Mouse (Mus musculus) stomach, embryonic 14.5 days (tissue): ENCODE measurements around the gene Naa25. TPM values are rescaled to one million over a fixed set of nuclear protein-coding genes. Genes with fewer than 3 reads are reported as not detected.

Experiments
- ATAC-seq: fragments of 200-750 bp; cut with Nextera tagmentation; 2 replicates; pipeline ENCODE4 v1.8.0; 2017; ENCODE audit warnings: low read depth, moderate TSS enrichment; ENCODE audit not compliant: insufficient number of reproducible peaks, insufficient read depth, low FRiP score
- H3K27ac ChIP-seq: fragments of 300-500 bp; sonication (generic); 2 replicates; pipeline ENCODE4 v1.5.1; 2014; ENCODE audit warnings: mild to moderate bottlenecking, low read length, moderate library complexity, mixed read lengths
- H3K27me3 ChIP-seq: fragments of 300-500 bp; sonication (generic); 2 replicates; pipeline ENCODE4 v1.6.1; 2014; ENCODE audit warnings: low read length, control low read depth, mixed read lengths; ENCODE audit not compliant: control insufficient read depth, insufficient read depth
- H3K36me3 ChIP-seq: fragments of 300-500 bp; sonication (generic); 2 replicates; pipeline ENCODE4 v1.6.1; 2014; ENCODE audit warnings: mild to moderate bottlenecking, control low read depth, low read length, moderate library complexity, mixed read lengths; ENCODE audit not compliant: control insufficient read depth, insufficient read depth
- H3K4me1 ChIP-seq: fragments of 300-500 bp; sonication (generic); 2 replicates; pipeline ENCODE4 v1.6.1; 2014; ENCODE audit warnings: low read length, control low read depth, mixed read lengths; ENCODE audit not compliant: control insufficient read depth, insufficient read depth
- H3K4me2 ChIP-seq: fragments of 300-500 bp; sonication (generic); replicated peaks from 2 replicates; pipeline ENCODE4 v1.6.1; 2014; ENCODE audit warnings: low read depth, low read length, control low read depth
- H3K4me3 ChIP-seq: fragments of 300-500 bp; sonication (generic); 2 replicates; pipeline ENCODE4 v1.5.1; 2014; ENCODE audit warnings: low read depth, low read length, control low read depth
- H3K9ac ChIP-seq: fragments of 300-500 bp; sonication (generic); replicated peaks from 2 replicates; pipeline ENCODE4 v1.6.1; 2014; ENCODE audit warnings: low read depth, mild to moderate bottlenecking, control low read depth, low read length, moderate library complexity, mixed read lengths
- H3K9me3 ChIP-seq: fragments of 300-500 bp; sonication (generic); 2 replicates; pipeline ENCODE4 v1.6.1; 2016; ENCODE audit warnings: low read depth, low read length, control low read depth; ENCODE audit not compliant: control insufficient read depth
- WGBS: fragments of 180-500 bp; shearing (Covaris S2); extraction: QIAGEN DNeasy Blood & Tissue Kit; methylation state at CpG from one replicate; pipeline ENCODE4 v1.1.7; 2014; 5-methylcytosine and 5-hydroxymethylcytosine counted together
- polyA plus RNA-seq: library from polyadenylated mRNA; unstranded; fragments of >200 nt; fragmentation: Nextera tagmentation; extraction: Ambion mirVana; gene quantifications from 2 replicates; pipeline ENCODE4 v1.2.1, GENCODE M21; 2014

The Naa25 gene
- polyA plus RNA-seq, 1 experiment from 2014 or later = 42.1 TPM

DNA sequence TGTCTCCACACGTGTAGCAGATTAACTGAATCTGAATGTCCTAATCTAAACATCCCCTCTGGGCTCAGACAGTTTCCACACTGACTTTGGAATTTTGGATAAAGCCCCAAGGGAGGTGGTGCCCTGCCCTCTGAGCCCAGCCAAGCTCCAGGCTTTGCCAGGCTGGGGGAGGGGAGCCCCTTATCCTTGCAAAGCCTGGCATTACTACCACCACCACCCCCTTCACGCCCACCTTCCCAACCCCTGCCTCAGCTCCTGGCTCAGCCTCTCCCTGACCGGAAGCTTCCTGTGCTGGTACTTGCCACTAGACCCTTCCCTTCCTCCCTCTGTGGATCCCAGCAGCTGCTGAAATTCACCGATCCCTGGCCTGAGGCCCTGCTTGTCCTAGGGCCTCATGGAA is 10.6 kb upstream of the Naa25 start:
- Histone ChIP-seq H3K4me3 (no peak overlapping the region), H3K27me3 (no peaks in the 10 kb centered on the region), H3K27ac (no peak overlapping the region), H3K4me2 (no peak overlapping the region), H3K4me1 (peaks cover 8% of the 10 kb centered on the region; the same call in 1 of the 2 replicates), H3K36me3 (no peaks in the 10 kb centered on the region), H3K9me3 (no peaks in the 10 kb centered on the region), H3K9ac (no peak overlapping the region)
- WGBS = 42% methylated on average over 4 of the region's 4 CpGs
- ATAC-seq = no peak

DNA sequence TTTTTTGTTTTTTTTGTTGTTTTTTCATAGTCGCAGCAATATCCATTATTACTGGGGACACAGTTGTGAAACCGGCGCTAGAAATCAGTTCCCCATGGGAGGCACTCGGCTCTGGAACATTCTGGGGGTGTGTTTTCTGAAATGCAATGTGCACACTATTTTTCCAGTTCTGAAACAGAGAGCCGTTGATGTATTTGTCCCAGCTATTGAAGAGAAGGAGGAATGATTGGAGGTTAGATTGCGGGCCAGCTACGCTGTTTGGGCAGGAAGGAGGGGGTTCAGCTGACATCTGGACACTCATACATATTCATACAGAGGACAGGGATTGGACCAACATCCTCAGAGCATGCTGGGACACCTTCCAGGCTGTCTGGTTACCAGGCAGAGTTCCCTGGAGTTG is 8.6 kb upstream of the Naa25 start:
- WGBS = 71% methylated on average over 7 of the region's 7 CpGs
- no peaks in the 10 kb centered on the region for H3K9me3 ChIP-seq
- H3K27me3 ChIP-seq = no peaks in the 10 kb centered on the region
- 0 out of 2 replicates have a peak, but pooled peaks cover 8% of the 10 kb centered on the region for H3K4me1 ChIP-seq
- no peak overlapping the region for H3K27ac ChIP-seq
- no peak overlapping the region for H3K9ac ChIP-seq
- H3K36me3 ChIP-seq = no peaks in the 10 kb centered on the region
- H3K4me3 ChIP-seq = no peak overlapping the region
- H3K4me2 ChIP-seq = no peak overlapping the region
- ATAC-seq = no peak

DNA sequence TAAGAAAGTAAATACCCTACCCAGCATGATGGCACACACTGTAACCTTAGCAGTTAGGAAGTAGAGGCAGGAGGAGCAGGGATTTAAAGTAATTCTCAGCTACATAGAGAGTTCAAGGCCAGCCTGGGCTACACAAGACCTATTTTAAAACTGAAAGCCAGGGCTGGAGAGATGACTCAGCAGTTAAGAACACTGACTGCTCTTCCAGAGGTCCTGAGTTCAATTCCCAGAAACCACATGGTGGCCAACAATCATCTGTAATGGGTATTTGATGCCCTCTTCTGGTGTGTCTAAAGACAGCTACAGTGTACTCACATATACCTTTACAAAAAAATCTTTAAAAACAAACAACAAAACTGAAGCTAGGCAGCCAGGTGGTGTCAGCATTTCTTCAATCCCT is 8.0 kb upstream of the Naa25 start:
- H3K27me3 ChIP-seq = no peaks in the 10 kb centered on the region
- no peak overlapping the region for H3K27ac ChIP-seq
- no peak for ATAC-seq
- 0 out of 2 replicates have a peak, but pooled peaks cover 4% of the 10 kb centered on the region for H3K4me1 ChIP-seq
- no peak overlapping the region for H3K9ac ChIP-seq
- no peaks in the 10 kb centered on the region for H3K36me3 ChIP-seq
- H3K4me2 ChIP-seq = no peak overlapping the region
- H3K9me3 ChIP-seq = no peaks in the 10 kb centered on the region
- H3K4me3 ChIP-seq = no peak overlapping the region

DNA sequence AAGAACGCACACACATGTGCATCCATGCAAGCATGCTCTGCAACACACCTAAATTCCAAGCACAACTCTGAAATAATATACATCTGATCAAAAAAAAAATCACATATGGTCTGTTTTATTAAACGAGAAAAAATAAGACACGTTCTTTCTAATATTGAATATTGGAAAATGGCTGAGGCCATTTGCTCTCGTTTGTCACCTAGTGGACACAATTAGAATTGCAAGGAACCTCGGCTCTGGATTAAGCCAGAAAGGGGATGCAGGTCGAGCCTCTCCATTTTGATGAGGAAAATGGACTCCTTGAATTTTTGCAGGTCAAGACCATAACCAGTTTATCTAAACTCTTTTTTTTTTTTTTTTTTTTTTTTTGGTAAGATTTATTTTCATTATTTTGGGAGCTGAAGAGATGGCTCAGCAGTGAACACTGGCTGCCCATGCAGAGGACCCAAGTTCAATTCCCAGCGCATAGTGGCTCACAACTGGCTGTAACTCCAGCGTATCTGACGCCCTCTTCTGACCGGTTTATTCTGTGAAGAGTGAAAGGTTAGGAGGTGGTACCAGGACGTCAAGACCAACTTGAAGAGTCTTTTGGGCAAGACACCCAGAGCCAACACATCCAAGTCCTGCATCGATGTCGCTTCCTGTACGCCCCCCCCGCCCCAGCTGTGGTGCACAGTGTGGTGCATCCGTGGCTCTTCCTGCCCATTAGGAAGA is 4.9 kb upstream of the Naa25 start:
- WGBS = 57% methylated on average over 16 of the region's 16 CpGs
- Histone ChIP-seq H3K4me2 (no peak overlapping the region), H3K27ac (no peak overlapping the region)

DNA sequence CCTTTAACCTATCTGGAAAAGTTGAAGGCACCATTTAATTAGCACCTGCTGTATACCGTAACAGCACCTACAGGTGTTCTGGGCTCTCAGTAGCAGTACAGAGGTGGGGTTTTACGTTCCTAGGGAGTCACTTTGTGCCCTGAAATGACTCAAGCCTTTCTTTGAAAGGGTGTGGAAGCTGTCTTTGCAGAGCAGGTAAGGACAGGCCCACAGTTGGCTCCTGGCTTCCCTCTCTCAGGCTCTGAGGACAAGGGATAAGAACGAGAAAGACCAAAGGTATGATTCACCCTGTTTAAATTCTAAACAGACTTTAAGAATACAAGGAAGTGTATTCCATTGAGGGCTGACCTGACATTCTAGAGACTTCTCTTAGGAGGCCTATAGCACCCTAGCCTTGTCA is 4.3 kb upstream of the Naa25 start:
- WGBS = 73% methylated on average over 3 of the region's 3 CpGs
- Histone ChIP-seq H3K27ac (no peak overlapping the region), H3K27me3 (no peaks in the 10 kb centered on the region), H3K4me3 (no peak overlapping the region), H3K9me3 (no peaks in the 10 kb centered on the region), H3K36me3 (no peaks in the 10 kb centered on the region), H3K4me2 (no peak overlapping the region), H3K9ac (no peak overlapping the region), H3K4me1 (no peaks in the 10 kb centered on the region)
- no peak for ATAC-seq

More for the DNA sequence above, 4.9 kb upstream of the Naa25 start:
- no peaks in the 10 kb centered on the region for H3K27me3 ChIP-seq
- H3K36me3 ChIP-seq = no peaks in the 10 kb centered on the region
- no peaks in the 10 kb centered on the region for H3K9me3 ChIP-seq
- no peaks in the 10 kb centered on the region for H3K4me1 ChIP-seq
- H3K4me3 ChIP-seq = no peak overlapping the region
- ATAC-seq = no peak
- no peak overlapping the region for H3K9ac ChIP-seq

DNA sequence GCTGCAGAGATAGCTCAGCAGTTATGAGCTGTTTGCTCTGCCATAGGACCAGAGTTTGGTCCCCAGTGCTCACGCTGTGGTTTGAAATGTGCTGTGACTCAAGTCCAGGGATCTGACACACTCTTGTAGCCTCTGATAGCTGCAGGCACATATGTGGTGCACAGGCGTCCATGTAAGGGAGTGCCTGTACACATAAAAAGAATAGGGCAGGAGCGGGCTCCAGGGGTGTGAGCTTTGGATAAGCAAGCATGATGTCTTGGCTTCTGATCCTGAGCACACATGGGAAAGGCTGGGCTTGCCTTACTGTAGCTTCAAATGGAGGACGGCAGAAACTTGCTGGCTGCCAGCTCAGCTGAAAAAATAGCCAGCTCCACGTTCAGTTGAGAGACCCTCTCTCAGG is 2.1 kb upstream of the Naa25 start:
- no peaks in the 10 kb centered on the region; the same call in 1 of the 2 replicates for H3K36me3 ChIP-seq
- no peak overlapping the region for H3K4me2 ChIP-seq
- peaks cover 12% of the 10 kb centered on the region; the same call in 1 of the 2 replicates for H3K4me1 ChIP-seq
- H3K4me3 ChIP-seq = no peak overlapping the region
- H3K27me3 ChIP-seq = no peaks in the 10 kb centered on the region
- WGBS = 75% methylated on average over 5 of the region's 5 CpGs
- H3K9me3 ChIP-seq = no peaks in the 10 kb centered on the region
- no peak for ATAC-seq
- no peak overlapping the region for H3K9ac ChIP-seq
- no peak overlapping the region for H3K27ac ChIP-seq

DNA sequence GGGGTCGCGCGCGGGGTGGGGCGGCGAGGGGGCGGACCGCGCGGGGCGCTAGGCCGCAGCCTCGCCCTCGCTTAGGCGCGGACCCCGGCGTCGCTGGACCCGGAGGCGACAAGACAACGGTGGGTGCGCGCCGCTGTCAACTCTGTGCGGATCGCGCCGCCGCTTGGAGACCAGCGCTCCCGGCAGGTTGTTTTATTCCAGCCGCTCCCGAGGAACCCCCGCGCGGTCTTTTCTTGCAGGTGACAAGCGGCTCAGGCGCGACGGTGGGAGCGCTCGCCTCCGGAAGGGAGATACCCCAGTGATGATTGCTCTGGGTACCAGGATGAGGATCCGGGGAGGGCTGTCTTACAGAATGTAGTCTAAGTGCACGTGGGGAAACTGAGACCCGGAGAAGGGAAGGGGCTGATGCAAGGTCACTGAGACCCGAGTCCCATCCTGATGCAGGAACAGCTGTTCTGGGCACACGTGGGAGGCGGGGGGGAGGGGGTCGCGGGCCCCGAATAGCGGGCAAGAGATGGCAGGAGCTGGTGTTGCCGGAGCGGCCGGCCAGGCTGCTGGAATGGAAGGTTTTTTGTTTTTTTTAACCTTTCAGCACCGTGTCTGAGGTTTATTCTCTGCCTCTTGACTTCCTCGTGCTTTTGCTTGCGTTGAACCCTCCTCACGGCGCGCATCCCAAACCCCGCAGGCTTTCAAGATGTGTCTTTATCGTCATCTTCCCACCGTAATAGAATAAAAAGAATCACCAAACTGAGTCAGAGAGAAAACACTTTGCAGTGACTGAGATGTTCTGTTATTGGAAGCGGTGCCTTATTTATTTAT is 619 bp downstream of the Naa25 start:
- ATAC-seq = peak; percentile 46; the same call in 1 of the 2 replicates
- peak overlapping the region; percentile 93 for H3K4me3 ChIP-seq
- 2% methylated on average over 66 of the region's 67 CpGs for WGBS

DNA sequence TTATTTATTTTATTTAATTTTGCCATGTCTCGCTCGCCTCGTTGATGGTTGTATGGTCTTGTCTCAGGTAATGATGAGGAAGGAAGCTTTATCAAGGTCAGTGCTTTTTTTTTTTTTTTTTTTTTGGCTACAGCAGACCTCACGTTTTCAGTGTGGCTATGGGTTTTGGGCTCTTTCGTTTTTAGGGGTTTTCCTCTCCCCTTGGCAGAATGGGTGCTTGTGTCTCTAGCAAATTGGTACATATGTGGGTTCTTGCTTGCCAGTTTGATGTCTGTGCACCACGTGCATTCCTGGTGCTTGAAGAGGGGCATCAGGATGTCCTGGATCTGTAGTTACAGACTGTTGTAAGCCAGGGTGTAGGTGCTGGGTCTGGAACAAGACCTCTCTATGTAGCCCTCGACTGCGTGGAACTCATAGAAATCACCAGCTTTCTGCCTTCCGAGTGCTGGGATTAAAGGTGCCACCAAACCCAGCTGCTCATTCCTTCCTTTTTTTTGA is 1.3 kb downstream of the Naa25 start:
- H3K4me1 ChIP-seq = peaks cover 12% of the 10 kb centered on the region; the same call in 1 of the 2 replicates
- peak overlapping the region; percentile 93 for H3K4me3 ChIP-seq
- H3K4me2 ChIP-seq = peak overlapping the region; percentile 91
- no peak overlapping the region for H3K27ac ChIP-seq
- H3K9me3 ChIP-seq = no peaks in the 10 kb centered on the region
- H3K36me3 ChIP-seq = no peaks in the 10 kb centered on the region; the same call in 1 of the 2 replicates
- H3K27me3 ChIP-seq = no peaks in the 10 kb centered on the region
- WGBS = 45% methylated on average over 9 of the region's 9 CpGs
- no peak for ATAC-seq
- peak overlapping the region; percentile 71; the same call in 1 of the 2 replicates for H3K9ac ChIP-seq

More for the DNA sequence above, 619 bp downstream of the Naa25 start:
- peaks cover 12% of the 10 kb centered on the region; the same call in 1 of the 2 replicates for H3K4me1 ChIP-seq
- H3K36me3 ChIP-seq = no peaks in the 10 kb centered on the region; the same call in 1 of the 2 replicates
- peak overlapping the region; percentile 91 for H3K4me2 ChIP-seq
- peak overlapping the region; percentile 71 for H3K9ac ChIP-seq
- no peak overlapping the region; the same call in 1 of the 2 replicates for H3K27ac ChIP-seq
- H3K27me3 ChIP-seq = no peaks in the 10 kb centered on the region
- H3K9me3 ChIP-seq = no peaks in the 10 kb centered on the region
